Mouse (Mus musculus): ENCODE data around the gene Muc1.
"Not testable (repeated sequence)": the region's sequence is repeated elsewhere in the genome, so short reads cannot be mapped to it uniquely, and the experiment has no call there.

Muc1 gene

DNA sequence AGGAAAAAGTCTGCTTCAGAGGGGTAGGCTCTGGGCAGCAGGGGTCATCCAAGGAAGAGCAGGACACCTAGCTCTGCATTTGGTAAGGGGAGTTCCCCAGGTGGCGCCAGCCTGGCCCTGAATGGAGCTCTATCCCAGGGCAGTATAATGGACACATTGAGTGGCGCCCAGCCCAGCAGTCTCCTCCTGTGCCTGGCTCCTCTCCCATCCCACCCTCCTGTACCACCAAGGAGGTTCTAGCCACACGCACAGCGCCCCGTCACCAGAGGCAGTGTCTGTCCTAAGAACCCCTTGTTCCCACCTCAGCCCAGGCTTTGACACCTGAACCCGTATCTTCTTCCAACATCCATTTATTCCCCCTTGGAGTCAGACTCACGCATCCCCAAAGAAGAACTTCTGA is 19.1 kb upstream of the Muc1 start:
- no peak for DNase-seq (ENCODE audit: low spot score in 2 of 2)

DNA sequence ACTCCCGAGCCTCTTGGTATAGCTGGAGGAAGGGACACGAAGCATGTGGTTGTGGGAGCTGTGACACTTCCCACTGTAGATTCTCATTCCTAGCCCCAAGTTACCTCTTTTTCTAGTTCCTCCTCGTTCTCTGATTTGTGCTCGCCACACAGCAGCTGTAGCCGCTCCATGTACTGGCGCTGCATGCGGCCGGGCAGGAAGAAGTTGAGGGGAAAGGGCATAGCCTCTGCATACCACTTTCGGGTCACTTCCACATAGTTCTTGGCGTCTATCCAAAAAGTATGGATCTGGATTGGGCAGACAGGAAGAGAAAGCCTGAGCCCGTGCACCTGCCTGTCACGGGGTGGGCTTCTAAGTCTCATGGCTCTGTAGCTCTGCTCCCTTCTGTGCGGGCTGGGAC is 18.7 kb upstream of the Muc1 start:
- no peak for DNase-seq (ENCODE audit: low spot score in 2 of 2)

DNA sequence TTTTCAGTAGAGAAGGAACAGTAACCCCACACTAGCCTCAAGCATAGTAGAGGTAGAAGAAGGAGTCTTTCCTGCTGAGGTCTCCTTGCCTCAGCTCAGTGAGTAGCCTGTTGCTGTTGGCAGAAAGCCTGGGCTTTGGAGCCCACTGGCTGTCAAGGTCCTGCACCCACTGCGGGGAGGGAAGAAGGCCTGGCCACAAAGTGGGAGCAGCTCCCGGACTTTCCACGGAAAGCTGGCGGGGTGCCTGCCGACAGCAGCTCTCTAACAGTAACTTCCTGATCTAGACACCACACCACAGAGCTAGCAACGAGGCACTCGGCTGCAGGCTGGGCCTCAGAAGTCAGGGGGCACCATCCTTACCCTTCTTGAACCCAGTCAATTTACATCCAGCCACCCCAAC is 18.1 kb upstream of the Muc1 start:
- no peak for DNase-seq (ENCODE audit: low spot score in 2 of 2)

DNA sequence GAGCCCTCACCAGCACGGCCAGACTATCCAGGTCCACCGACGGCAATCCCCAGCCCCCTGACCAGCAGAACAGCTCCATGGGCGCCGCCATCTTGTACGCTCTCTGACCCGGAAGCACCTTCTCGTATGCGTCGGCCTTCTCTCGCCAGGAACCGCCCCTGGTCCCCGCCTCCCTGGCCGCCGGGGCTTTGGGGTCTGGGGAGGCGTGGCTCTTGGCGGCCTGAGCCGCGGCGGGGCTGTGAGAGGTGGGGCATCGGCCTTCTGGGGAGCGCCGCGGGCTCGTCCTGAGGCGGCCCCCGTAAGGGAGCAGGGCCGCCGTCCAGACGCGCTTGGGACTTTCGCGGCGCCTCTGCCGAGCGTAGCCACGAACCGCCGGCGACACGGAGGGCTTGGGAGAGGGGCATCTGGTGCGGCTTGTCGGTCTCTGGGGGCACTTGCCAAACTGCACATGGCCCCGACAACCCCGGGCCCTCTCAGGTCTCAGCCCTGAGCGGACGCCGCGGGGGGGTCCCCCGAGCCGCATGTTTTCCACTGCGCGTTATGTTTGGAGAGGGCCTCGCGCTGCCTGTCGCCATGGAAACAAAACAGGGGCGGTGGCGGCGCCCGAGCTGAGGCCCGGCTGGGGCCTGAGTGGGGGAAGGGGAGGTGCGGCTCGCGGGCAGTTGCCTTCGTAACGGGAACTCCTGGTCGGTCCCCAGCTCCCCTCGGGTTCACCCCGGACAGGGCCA is 14.9 kb upstream of the Muc1 start:
- DNase-seq (ENCODE audit: low spot score in 2 of 2): peak; percentile 78 to 90

DNA sequence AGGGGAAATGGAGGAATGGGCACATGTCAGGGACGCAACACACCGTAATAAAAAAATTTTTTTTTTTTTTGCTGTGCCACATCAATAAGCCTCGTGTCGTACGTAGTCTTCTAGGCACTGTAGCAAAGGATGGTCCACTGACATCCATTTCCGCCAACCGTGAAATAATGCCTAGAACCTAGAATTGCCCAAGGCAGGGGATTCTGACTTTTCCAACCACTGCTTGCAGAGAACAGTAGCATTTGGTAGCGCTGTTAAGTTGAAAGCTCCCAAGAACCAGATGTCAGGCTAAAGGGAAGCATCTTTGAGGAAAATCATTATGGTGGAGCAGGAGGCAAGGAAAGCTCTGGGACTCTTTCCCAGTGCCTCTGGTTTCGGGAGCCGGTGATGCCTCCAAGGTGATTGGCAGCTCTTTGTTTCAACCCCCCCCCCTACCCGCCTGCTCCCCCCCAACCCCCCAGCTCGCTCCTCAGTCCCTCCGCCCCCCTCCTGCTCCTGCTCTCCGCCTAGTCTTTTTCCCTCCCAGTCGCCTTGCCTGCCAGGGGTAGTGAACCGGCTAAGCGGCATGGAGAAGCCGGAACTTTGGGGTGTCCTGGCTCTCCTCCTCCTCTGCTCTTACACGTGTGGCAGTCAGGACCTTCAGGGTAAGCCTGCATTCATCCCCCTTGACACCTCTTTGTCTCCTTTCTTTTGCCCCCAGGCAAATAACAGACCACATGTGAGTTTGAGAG is 14.0 kb upstream of the Muc1 start, which contains the start of gene Thbs3:
TSS of gene Thbs3 (plus strand) at position 500 of the 731 bp plus-strand sequence.
- DNase-seq (ENCODE audit: low spot score in 2 of 2): no peak

DNA sequence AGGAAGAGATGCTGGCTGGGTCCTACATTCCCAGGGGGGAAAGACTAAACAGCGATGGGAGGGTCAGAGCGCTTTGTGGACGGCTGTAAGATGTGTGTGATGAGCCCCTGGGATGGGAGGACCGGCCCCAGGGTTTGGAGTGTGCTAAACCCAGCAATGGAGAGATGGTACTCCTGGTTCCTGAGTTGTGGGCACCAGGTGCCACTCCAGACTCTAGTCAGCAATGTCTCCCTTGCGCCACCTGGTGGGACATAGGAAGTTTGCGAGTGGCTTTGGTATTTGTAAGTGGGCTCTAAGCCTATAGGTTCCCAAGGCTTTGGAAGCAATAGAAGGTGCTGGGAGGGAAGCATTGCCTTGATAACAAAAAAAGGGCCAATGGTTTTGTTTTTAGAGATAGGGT is 13.0 kb upstream of the Muc1 start:
- DNase-seq (ENCODE audit: low spot score in 2 of 2): peak; percentile 75 to 90

DNA sequence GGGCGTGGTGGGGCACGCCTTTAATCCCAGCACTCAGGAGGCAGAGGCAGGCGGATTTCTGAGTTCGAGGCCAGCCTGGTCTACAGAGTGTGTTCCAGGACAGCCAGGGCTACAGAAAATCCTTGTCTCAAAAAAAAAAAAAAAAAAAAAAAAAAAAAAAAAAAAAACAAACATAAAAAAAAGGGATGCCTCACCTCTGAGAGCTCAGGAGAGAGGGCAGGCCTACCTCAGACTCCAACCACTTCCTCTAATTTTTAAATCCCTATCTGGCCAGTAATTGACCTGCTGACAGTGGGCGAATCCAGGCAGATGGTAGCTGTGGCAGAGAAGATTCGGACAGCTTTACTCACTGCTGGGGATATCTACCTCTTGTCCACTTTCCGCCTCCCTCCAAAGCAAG is 12.4 kb upstream of the Muc1 start:
- not testable (repeated sequence) for DNase-seq (ENCODE audit: low spot score in 2 of 2)

DNA sequence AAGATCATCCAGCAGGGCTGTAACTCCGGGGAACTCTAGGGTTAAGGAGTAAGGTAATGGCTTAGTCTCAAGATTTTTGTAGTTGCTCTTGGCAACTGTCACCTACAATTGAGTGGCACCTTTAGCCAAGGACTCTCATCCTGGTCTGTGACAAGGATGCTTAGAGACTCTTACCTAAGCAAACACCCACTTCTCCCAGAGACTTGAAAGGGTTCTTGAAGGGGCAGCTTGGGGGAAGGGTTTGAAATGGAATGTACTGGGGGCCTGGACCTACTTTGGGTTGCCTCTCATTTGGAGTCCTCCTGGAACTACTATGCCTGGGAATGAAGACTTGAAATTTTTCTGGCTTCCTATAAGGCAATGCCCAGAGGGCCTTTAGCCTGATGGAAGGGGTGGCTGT is 10.6 kb upstream of the Muc1 start:
- no peak for DNase-seq (ENCODE audit: low spot score in 2 of 2)

DNA sequence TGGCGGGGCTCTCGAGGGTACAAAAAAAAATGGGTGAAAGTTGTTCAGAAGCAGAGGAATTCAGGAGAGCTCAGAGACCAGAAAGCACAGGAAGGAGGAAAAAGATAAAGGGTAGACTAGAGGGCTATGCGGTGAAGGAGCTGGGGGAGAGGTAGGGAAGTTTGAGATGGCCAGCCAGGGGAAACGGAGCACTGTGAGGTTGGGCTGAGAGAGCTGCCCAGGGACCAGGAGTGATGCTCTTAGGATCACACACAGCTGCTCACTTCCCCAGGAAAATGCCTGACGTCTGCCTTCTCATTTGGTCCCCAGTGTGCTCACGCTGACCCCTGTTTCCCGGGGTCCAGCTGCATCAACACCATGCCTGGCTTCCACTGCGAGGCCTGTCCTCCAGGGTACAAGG is 9.3 kb upstream of the Muc1 start:
- no peak for DNase-seq (ENCODE audit: low spot score in 2 of 2)

DNA sequence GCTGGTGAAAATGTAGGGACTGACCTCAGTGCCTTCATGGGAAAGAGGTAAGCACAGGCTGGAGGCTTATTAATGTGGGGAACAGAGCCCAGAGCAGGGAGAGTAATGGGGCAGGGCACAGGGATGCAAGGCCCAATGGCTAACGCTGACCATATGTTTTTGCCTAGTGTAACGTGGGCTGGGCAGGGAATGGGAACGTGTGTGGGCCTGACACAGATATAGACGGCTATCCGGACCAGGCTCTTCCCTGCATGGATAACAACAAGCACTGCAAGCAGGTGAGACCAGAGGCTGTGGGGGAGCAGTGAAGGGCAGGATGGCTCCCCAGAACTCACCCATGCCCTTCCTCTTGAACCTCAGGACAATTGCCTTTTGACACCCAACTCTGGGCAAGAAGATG is 7.7 kb upstream of the Muc1 start:
- no peak for DNase-seq (ENCODE audit: low spot score in 2 of 2)

DNA sequence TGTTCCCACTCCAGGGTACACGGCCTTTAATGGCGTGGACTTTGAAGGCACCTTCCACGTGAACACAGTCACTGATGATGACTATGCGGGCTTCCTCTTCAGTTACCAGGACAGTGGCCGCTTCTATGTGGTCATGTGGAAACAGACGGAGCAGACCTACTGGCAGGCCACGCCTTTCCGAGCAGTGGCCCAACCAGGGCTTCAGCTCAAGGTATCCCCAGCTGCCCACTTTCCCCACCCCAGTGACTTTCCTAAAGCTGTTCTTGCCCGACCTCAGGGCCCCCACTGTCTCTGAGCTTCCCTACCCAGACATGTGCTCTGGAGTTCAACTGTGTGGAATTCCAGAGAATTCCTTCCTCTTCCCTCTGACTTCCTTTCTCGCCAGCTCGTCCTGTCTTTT is 4.1 kb upstream of the Muc1 start:
- DNase-seq (ENCODE audit: low spot score in 2 of 2): no peak

DNA sequence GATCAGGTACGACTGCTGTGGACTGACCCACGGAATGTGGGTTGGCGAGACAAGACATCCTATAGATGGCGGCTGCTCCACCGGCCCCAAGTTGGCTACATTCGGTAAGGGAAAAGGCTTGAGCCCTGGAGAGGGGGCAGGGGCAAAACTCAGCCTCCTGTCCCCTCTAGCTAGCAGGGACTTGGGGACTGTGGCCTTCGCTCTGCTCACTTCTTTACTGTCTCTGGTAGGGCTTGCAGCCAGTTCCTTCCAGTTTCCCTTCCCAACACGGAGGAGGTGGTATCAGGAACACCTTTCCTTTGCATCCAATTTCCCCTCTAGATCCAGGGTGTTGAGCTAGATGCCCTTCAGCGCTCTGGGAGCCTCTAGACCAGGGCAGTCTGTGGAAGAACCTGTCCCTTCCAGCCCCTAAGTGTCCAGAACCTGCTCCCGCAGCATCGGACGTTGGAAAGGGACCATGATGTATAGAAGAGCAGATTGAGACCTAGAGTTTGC is 3.5 kb upstream of the Muc1 start:
- DNase-seq (ENCODE audit: low spot score in 2 of 2): no peak

DNA sequence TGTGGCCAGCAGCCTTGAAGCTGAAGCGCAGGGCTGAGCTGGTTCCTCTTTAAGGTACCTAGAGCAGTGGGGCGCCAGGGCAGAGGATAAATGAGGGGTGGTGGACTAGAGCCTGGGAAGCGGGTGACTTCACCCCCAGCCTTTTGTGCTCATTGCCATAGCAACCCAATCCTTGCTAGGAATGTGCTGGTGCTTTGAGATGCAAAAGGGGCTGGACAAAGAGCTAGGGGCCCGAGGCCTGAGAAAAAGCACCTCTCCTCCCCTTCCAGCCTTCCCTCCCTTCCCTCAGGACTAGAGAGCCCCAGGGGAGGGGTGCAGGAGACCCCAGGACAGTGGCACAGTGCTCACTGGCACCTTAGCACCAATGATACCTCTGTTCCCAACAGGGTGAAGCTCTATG is 2.9 kb upstream of the Muc1 start:
- DNase-seq (ENCODE audit: low spot score in 2 of 2): no peak

DNA sequence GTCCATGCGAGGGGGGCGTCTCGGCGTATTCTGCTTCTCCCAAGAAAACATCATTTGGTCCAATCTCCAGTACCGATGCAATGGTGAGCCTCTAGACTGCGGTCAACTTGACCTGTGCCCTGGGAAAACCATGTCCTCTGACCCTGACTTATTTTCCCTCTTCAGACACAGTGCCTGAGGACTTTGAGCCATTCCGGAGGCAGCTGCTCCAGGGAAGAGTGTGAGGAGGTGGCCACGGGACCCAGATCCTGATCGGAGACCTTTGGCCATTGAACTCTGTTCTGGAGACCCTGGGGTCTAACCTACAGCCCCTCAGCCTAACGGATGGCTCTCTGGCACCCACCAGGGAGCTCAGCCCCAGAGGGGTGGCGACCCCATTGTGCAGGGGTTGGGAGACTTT is 2.5 kb upstream of the Muc1 start:
- no peak for DNase-seq (ENCODE audit: low spot score in 2 of 2)

DNA sequence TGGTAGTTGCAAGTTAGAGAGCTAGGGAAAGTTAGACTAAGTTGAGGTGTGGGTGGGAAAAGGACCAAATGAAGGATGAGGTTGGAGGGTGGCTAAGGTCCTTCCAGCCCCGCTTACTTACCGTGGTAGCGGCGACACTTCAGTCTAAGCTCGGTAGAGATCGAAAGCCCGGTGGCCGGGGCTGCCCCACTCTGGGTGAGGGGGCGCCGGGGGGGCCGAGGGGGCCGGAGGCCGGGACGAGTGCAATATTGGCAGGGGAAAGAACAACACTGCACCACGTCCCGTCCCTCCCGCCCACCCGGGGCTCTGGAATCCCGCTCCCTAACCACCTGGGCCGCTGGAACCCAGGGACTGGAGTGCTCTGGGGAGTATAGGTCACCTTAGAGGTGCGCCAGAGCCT is 2.0 kb upstream of the Muc1 start, which contains the start of gene Mtx1:
TSS of gene Mtx1 (minus strand) at position 189 of the 400 bp plus-strand sequence.
- DNase-seq (ENCODE audit: low spot score in 2 of 2): no peak

DNA sequence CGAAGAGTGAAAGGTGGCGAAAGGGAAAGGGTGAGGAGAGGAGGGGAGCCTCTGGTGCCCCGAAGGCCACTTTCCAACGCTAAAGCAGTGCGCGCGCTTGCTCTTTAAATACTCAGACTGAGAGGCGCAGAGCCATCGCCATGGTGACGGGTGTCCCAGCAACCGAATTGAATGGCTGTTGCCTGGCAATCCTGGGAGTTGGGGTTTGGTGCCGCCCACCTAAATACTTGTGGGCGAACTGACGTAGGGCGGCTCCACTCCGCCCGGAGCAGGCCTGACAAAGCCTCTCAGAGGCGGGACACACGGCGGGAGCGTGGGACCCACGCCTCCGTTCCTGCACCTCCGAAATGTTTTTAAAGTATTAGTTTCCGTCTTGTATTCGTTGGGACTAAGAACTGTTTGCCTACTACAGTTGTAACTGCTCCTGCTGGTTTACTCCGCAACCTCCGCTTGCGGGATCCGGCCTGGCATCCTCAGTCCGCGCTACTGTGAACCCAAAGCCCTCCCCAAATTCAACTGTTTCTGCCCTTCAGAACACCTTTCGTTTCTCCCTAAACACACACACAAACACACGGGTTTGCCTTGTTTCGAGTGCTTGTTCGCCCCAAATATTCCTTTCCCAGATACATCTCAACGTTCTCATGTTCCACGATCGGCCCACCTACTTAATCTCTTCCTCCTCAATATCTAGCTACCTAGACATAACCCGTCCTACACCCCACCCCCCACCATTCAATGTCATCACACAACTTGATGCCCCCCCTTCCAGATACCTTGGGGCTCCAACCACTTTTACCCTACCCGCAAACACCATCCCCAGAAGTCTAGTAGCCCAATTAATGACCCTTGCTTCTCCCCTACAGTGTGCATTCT is 1.3 kb upstream of the Muc1 start:
- peak; percentile 31 to 64 for DNase-seq (ENCODE audit: low spot score in 2 of 2)

DNA sequence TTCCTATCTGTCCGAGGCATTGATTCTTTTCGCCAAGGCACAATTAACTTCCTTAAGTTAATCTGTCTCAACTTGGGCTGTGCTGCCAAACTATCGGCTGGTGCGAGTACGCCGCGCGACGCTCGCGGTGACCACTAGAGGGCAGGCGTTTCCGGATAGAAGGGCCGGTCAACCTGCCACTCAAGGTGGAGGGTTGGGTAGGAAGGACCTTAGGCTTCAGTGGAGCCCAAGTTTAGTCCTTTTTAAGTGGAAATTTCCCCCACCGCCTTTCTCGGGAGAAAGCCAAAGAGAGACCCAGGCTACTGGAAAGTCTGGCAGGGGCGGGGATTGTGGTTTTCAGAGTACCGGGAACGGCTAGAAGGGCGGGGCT is 692 bp upstream of the Muc1 start:
- peak; percentile 86 to 89 for DNase-seq (ENCODE audit: low spot score in 2 of 2)

DNA sequence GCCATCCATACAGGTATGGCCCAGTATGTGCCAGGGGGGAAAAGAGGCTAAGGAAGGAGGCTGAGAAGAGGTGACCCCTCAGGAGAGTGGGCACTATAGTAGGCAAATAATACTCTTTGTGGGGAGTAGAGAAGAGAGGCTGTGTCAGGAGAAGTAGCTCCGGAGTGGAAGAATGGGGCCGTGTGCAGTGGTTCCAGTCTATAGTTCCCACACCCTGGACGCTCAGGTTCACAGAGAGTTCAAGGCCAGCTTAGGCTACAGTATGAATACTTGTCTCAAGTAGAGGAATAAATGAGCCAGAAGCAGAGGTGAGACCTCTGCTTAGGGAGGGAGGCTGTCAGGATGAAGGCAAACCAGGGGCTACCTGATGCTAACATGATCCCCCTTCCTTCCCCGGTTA is 419 bp downstream of the Muc1 start:
- no peak for DNase-seq (ENCODE audit: low spot score in 2 of 2)

DNA sequence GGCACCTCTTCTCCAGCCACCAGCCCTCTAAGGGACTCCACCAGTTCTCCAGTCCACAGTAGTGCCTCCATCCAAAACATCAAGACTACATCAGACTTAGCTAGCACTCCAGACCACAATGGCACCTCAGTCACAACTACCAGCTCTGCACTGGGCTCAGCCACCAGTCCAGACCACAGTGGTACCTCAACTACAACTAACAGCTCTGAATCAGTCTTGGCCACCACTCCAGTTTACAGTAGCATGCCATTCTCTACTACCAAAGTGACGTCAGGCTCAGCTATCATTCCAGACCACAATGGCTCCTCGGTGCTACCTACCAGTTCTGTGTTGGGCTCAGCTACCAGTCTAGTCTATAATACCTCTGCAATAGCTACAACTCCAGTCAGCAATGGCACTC is 1.7 kb downstream of the Muc1 start:
- DNase-seq (ENCODE audit: low spot score in 2 of 2): no peak

DNA sequence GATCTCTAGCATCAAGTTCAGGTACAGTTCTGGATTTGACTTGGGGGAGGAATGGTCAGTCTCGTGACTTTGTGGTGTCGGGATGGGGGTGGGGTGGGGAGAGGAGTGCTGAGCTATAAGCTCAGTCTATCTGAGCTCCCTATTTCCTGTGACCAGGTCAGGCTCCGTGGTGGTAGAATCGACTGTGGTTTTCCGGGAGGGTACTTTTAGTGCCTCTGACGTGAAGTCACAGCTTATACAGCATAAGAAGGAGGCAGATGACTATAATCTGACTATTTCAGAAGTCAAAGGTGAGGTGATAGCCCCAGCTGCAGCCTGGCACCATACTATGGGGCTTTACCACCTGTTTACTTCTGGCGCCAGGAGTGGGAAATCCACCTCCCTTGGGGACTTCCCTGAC is 2.5 kb downstream of the Muc1 start:
- DNase-seq (ENCODE audit: low spot score in 2 of 2): no peak

DNA sequence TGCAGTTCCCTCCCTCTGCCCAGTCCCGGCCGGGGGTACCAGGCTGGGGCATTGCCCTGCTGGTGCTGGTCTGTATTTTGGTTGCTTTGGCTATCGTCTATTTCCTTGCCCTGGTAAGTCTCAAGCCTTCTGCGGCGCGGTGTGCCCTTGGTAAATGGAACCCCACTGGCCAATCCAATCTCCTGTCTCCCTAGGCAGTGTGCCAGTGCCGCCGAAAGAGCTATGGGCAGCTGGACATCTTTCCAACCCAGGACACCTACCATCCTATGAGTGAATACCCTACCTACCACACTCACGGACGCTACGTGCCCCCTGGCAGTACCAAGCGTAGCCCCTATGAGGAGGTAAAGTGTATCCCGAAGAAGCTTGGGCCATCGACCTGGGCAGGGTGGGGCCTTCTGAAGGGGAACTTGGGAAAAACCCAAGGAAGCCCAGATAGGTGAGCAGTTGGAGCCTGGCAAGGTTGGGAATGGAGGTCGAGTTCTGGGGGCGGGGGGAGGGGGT is 3.0 kb downstream of the Muc1 start:
- DNase-seq (ENCODE audit: low spot score in 2 of 2): no peak

DNA sequence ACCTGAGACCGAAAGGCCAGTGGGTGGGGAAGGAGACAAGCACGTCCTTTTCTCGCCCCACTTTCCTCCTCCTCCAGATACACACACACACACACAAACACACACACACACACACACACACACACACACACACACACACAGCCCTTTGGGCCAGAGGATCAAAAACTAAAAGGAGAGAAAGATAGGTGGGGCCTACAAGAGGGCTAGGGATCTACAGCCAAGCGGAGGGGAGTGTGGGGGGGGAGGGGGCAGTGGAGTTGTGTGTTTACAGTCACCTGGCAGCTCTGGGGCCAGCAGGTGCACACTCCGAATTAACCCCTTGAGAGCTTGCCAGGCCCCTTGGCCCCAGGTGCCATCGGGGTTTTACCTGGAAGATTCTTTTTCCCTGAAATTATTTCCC is 3.8 kb downstream of the Muc1 start:
- no peak for DNase-seq (ENCODE audit: low spot score in 2 of 2)
